Mouse (Mus musculus) liver, postnatal 0 days (tissue): ENCODE results near the gene Pde6d.

ENCODE experiments used
- CTCF ChIP-seq: sonication (generic); IDR thresholded peaks from 2 replicates; pipeline ENCODE4 v1.5.1; 2016; ENCODE audit warnings: antibody characterized with exemption, low read depth
- EP300 ChIP-seq: IDR thresholded peaks from 2 replicates; pipeline ENCODE4 v1.6.1; 2016; ENCODE audit warnings: antibody characterized with exemption, low read depth, mild to moderate bottlenecking

- TF ChIP-seq CTCF = peak; percentile 99
- TF ChIP-seq EP300 = no peak
Measured at GRCm38 (mm10) chr1:86524619-86525498, 57.6 kb downstream of the Pde6d start.
